Mouse (Mus musculus): ENCODE results near the gene Zg16. TPM values are rescaled to one million over a fixed set of nuclear protein-coding genes. Genes with fewer than 3 reads are reported as not detected.

The Zg16 gene
- polyA plus RNA-seq, 1 experiment from 2014 or later: not detected

DNA sequence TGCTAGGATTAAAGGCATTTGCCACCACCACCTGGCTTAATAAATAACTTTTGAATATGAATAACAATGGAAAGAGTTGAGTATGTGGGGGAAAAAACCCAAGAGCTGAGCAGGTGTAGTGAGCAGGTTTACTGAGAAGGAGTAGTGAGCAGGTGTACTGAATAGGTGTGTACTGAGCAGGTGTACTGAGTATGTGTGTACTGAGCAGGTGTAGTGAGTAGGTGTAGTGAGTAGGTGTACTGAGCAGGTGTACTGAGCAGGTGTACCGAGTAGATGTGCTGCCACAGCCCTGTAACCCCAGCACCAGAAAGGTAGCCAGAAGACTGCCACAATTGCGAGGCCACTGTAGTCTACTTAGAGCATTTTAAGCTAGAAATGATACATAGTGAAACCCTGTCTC, 2.3 kb downstream of the Zg16 start:
- no peak overlapping the region for H3K4me2 ChIP-seq (ENCODE audit: low read length)
- H3K27ac ChIP-seq (replicated peaks; ENCODE audit: low read depth, low read length): no peak overlapping the region
- no peaks in the 10 kb centered on the region for H3K27me3 ChIP-seq (ENCODE audit: control insufficient read depth, insufficient read depth, low read length)
- no peak for DNase-seq
- no peak overlapping the region for H3K9ac ChIP-seq (replicated peaks; ENCODE audit: low read length)
- WGBS: 76% methylated on average over 2 of the region's 2 CpGs
- H3K9me3 ChIP-seq (ENCODE audit: control insufficient read depth, low read length): no peaks in the 10 kb centered on the region
- no peak overlapping the region for H3K4me3 ChIP-seq (replicated peaks; ENCODE audit: low read depth, low read length)
- no peaks in the 10 kb centered on the region for H3K36me3 ChIP-seq (ENCODE audit: control insufficient read depth, insufficient read depth, low read length)
- no peak for ATAC-seq (ENCODE audit: low FRiP score, low TSS enrichment)
- 0 out of 2 replicates have a peak, but pooled peaks cover 4% of the 10 kb centered on the region for H3K4me1 ChIP-seq (ENCODE audit: control insufficient read depth, insufficient read depth, low read length)

DNA sequence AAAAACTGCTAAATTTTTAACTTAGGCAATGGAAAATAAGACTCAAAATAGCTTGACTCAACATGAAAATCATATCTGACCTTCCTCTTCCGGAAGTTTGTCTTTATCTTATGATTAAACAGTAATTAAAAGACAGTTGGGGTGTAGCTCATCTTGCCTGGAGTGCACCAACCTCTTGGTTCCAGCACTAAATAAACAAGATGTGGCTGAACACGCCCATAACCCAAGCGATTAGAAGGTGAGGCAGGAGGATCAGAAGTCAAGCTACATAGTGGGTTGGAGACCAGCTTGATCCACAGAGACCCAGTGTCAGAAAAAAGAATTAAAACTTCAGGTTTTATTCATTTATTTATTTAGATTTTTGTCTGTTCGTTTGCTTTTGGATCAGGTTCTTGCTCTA, 3.4 kb downstream of the Zg16 start:
- Histone ChIP-seq H3K36me3 (ENCODE audit: control insufficient read depth, insufficient read depth, low read length) (no peaks in the 10 kb centered on the region), H3K9ac (replicated peaks; ENCODE audit: low read length) (no peak overlapping the region), H3K4me3 (replicated peaks; ENCODE audit: low read depth, low read length) (no peak overlapping the region), H3K27me3 (ENCODE audit: control insufficient read depth, insufficient read depth, low read length) (no peaks in the 10 kb centered on the region), H3K4me1 (ENCODE audit: control insufficient read depth, insufficient read depth, low read length) (no peaks in the 10 kb centered on the region), H3K4me2 (ENCODE audit: low read length) (no peak overlapping the region), H3K9me3 (ENCODE audit: control insufficient read depth, low read length) (no peaks in the 10 kb centered on the region), H3K27ac (replicated peaks; ENCODE audit: low read depth, low read length) (no peak overlapping the region)
- DNase-seq (no peak), ATAC-seq (ENCODE audit: low FRiP score, low TSS enrichment) (no peak)
- 89% methylated on average over 4 of the region's 4 CpGs for WGBS

DNA sequence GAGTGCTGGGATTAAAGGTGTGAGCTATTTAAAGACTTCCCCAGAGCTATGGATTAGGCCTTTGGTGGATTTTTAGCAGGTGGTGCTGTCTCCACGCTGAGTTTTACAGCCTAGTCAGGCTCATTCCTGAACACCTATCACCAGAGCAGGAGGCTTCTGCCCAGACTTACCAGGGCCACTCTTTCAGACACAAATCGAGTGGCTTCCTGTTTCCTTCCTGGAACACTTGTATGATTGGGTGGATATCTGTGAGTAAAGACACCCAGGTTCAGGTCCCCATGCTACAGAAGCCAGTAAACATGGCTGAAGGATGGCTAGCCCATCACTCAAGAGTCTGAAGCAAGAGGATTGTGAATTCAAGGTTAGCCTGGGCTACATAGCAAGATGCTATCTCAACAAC, 4.1 kb downstream of the Zg16 start:
- Histone ChIP-seq H3K9me3 (ENCODE audit: control insufficient read depth, low read length) (no peaks in the 10 kb centered on the region), H3K27me3 (ENCODE audit: control insufficient read depth, insufficient read depth, low read length) (no peaks in the 10 kb centered on the region), H3K4me1 (ENCODE audit: control insufficient read depth, insufficient read depth, low read length) (no peaks in the 10 kb centered on the region), H3K9ac (replicated peaks; ENCODE audit: low read length) (no peak overlapping the region), H3K4me2 (ENCODE audit: low read length) (no peak overlapping the region), H3K36me3 (ENCODE audit: control insufficient read depth, insufficient read depth, low read length) (no peaks in the 10 kb centered on the region), H3K4me3 (replicated peaks; ENCODE audit: low read depth, low read length) (no peak overlapping the region), H3K27ac (replicated peaks; ENCODE audit: low read depth, low read length) (no peak overlapping the region)
- ATAC-seq (ENCODE audit: low FRiP score, low TSS enrichment): no peak
- no peak for DNase-seq
- WGBS: 55% methylated on average over 2 of the region's 2 CpGs

DNA sequence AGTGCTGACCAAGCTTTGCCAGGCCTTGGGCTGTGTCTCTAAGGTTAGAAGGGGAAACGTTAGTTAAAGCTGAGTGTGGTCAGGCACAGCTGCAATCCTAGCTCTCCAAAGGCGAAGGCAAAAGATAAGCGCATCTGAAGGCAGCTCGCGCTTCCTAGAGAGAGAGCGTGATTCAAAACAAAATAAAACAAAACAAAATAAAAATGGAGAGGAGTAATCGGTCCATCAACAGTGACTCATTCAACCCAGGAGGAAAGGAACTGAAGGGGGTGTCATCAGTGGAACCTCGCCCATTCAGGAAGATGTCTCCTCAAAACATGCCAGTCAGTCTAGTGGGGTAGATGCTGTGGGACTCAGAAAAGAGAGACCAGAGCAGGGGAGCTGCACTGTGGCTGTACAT, 4.9 kb downstream of the Zg16 start:
- ATAC-seq (ENCODE audit: low FRiP score, low TSS enrichment): no peak
- Histone ChIP-seq H3K27ac (replicated peaks; ENCODE audit: low read depth, low read length) (no peak overlapping the region), H3K27me3 (ENCODE audit: control insufficient read depth, insufficient read depth, low read length) (no peaks in the 10 kb centered on the region), H3K4me3 (replicated peaks; ENCODE audit: low read depth, low read length) (no peak overlapping the region), H3K9ac (replicated peaks; ENCODE audit: low read length) (no peak overlapping the region), H3K4me2 (ENCODE audit: low read length) (no peak overlapping the region), H3K4me1 (ENCODE audit: control insufficient read depth, insufficient read depth, low read length) (no peaks in the 10 kb centered on the region), H3K36me3 (ENCODE audit: control insufficient read depth, insufficient read depth, low read length) (no peaks in the 10 kb centered on the region), H3K9me3 (ENCODE audit: control insufficient read depth, low read length) (no peaks in the 10 kb centered on the region)
- DNase-seq: no peak
- WGBS: 86% methylated on average over 8 of the region's 8 CpGs

DNA sequence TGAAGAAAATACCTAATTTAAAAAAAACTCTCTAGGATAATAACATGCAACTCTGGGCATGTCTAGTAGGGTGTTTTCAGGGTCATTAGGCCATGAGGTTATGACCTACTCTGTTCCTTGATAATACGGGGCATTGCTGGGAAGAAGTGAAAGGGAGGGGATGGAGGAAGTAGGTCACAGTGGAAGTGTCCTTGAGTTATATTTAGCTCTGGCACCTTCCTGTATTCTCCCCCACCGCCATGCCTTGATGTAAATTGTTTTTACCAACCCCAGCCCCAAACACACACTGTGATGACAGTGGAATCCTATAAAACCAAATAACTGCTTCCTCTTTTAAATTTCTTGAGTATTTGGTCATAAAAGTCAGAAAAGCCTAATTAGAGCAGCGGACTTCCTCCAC, 7.1 kb downstream of the Zg16 start:
- Histone ChIP-seq H3K9ac (replicated peaks; ENCODE audit: low read length) (no peak overlapping the region), H3K27ac (replicated peaks; ENCODE audit: low read depth, low read length) (no peak overlapping the region), H3K4me3 (replicated peaks; ENCODE audit: low read depth, low read length) (no peak overlapping the region), H3K36me3 (ENCODE audit: control insufficient read depth, insufficient read depth, low read length) (no peaks in the 10 kb centered on the region), H3K4me2 (ENCODE audit: low read length) (no peak overlapping the region), H3K4me1 (ENCODE audit: control insufficient read depth, insufficient read depth, low read length) (no peaks in the 10 kb centered on the region), H3K27me3 (ENCODE audit: control insufficient read depth, insufficient read depth, low read length) (no peaks in the 10 kb centered on the region), H3K9me3 (ENCODE audit: control insufficient read depth, low read length) (no peaks in the 10 kb centered on the region)
- DNase-seq (no peak), ATAC-seq (ENCODE audit: low FRiP score, low TSS enrichment) (no peak)
- WGBS: 72% methylated on average over 3 of the region's 3 CpGs

DNA sequence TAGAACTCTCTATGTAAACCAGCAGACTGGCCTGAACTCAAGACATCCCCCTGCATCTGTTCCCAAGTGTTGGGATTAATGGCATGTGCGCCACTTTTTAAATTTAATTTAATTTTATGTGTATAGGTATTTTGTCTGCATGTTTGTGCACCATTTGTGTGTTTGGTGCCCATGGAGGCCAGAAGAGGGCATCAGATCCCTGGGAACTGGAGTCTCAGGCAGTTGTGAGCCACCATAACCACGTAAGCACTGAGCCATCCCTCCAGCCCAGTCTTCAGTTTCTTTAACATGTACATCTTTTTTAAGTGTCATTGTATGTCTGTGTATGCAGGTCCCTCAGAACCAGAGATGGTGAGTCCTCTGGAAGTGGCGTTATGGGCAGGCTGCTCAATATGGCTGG, 9.4 kb downstream of the Zg16 start:
- no peaks in the 10 kb centered on the region for H3K9me3 ChIP-seq (ENCODE audit: control insufficient read depth, low read length)
- no peak overlapping the region for H3K27ac ChIP-seq (replicated peaks; ENCODE audit: low read depth, low read length)
- H3K4me1 ChIP-seq (ENCODE audit: control insufficient read depth, insufficient read depth, low read length): no peaks in the 10 kb centered on the region
- no peak overlapping the region for H3K9ac ChIP-seq (replicated peaks; ENCODE audit: low read length)
- no peaks in the 10 kb centered on the region for H3K36me3 ChIP-seq (ENCODE audit: control insufficient read depth, insufficient read depth, low read length)
- 89% methylated on average over 3 of the region's 3 CpGs for WGBS
- no peaks in the 10 kb centered on the region for H3K27me3 ChIP-seq (ENCODE audit: control insufficient read depth, insufficient read depth, low read length)
- H3K4me3 ChIP-seq (replicated peaks; ENCODE audit: low read depth, low read length): no peak overlapping the region
- no peak for ATAC-seq (ENCODE audit: low FRiP score, low TSS enrichment)
- no peak overlapping the region for H3K4me2 ChIP-seq (ENCODE audit: low read length)
- no peak for DNase-seq

DNA sequence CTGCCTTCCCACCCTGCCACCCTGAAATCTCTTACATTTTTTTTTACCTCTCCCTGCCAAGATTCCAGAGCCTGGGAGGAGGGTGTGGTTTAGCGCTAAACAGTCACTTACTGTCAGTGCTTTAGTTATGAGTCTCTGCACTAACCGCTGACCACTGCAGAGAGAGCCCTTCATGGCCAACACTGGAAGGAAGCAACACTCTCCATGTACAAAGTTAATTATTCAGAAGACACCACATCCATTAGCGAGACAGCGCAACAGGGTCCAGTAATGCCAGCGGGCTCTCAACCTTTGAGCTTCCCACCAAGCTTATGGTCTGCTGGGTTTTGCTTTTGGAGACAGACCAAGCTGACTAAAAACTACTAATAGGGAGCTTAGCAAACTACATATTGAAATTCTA, 10.9 kb downstream of the Zg16 start:
- Histone ChIP-seq H3K27me3 (ENCODE audit: control insufficient read depth, insufficient read depth, low read length) (no peaks in the 10 kb centered on the region), H3K36me3 (ENCODE audit: control insufficient read depth, insufficient read depth, low read length) (no peaks in the 10 kb centered on the region), H3K4me1 (ENCODE audit: control insufficient read depth, insufficient read depth, low read length) (no peaks in the 10 kb centered on the region), H3K4me2 (ENCODE audit: low read length) (no peak overlapping the region), H3K27ac (replicated peaks; ENCODE audit: low read depth, low read length) (no peak overlapping the region), H3K4me3 (replicated peaks; ENCODE audit: low read depth, low read length) (no peak overlapping the region), H3K9me3 (ENCODE audit: control insufficient read depth, low read length) (no peaks in the 10 kb centered on the region), H3K9ac (replicated peaks; ENCODE audit: low read length) (no peak overlapping the region)
- 92% methylated on average over 5 of the region's 5 CpGs for whole genome bisulfite sequencing
- no peak for ATAC-seq (ENCODE audit: low FRiP score, low TSS enrichment)
- DNase-seq: no peak

DNA sequence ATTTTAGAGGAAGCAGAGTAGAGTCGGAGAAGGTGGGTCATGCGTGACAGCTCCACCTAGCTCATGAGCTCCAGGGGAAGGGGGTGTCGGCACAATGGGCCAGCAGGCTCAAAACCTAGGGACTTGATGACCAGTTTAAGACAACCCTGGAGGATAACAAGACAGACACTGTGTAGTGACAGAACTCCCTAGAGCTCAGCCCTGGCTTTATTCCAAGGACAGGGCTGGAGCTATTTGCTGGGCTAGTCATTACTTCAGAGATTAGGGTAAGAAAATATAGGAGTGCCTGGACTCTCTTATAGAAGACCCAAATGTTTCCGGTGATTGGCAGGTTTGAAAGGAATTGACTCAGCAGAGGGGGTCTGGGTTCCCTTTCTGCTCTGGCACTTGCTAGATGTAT, 13.9 kb downstream of the Zg16 start:
- Histone ChIP-seq H3K27me3 (ENCODE audit: control insufficient read depth, insufficient read depth, low read length) (no peaks in the 10 kb centered on the region), H3K27ac (replicated peaks; ENCODE audit: low read depth, low read length) (no peak overlapping the region), H3K4me1 (ENCODE audit: control insufficient read depth, insufficient read depth, low read length) (no peaks in the 10 kb centered on the region), H3K9ac (replicated peaks; ENCODE audit: low read length) (no peak overlapping the region), H3K4me3 (replicated peaks; ENCODE audit: low read depth, low read length) (no peak overlapping the region), H3K4me2 (ENCODE audit: low read length) (no peak overlapping the region), H3K36me3 (ENCODE audit: control insufficient read depth, insufficient read depth, low read length) (no peaks in the 10 kb centered on the region), H3K9me3 (ENCODE audit: control insufficient read depth, low read length) (no peaks in the 10 kb centered on the region)
- WGBS: 84% methylated on average over 4 of the region's 4 CpGs
- DNase-seq (no peak), ATAC-seq (ENCODE audit: low FRiP score, low TSS enrichment) (no peak)

DNA sequence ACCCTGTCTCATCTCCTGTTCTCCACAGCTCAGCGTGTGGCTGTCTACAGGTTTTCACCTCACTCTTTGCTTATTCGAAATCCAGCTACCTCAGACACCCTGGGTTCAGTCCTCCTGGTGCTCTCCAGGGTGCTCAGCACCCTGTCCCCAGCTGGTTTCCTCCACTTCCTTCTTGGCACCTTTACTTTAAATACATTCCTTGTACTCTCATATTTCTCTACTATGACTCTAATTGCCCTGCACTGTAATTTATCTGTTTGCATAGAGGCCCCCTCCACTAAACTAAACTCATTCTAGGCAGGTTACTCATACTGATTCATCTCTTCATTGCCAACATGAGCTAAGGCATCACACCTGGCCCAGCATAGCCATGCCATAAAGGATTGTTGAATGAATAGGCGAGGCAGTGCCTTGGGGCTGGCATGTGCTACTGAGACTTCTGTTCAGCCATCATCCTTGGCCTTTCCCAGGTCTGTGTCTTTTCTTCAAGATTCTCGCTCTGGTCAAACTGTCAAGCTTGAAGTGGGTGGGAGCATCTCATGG, 16.2 kb downstream of the Zg16 start:
- H3K9ac ChIP-seq (replicated peaks; ENCODE audit: low read length): no peak overlapping the region
- WGBS: 71% methylated on average over 4 of the region's 4 CpGs
- H3K4me2 ChIP-seq (ENCODE audit: low read length): no peak overlapping the region
- DNase-seq (no peak), ATAC-seq (ENCODE audit: low FRiP score, low TSS enrichment) (no peak)
- no peak overlapping the region for H3K4me3 ChIP-seq (replicated peaks; ENCODE audit: low read depth, low read length)
- no peaks in the 10 kb centered on the region for H3K4me1 ChIP-seq (ENCODE audit: control insufficient read depth, insufficient read depth, low read length)
- no peaks in the 10 kb centered on the region for H3K36me3 ChIP-seq (ENCODE audit: control insufficient read depth, insufficient read depth, low read length)
- H3K27ac ChIP-seq (replicated peaks; ENCODE audit: low read depth, low read length): no peak overlapping the region
- H3K27me3 ChIP-seq (ENCODE audit: control insufficient read depth, insufficient read depth, low read length): no peaks in the 10 kb centered on the region
- no peaks in the 10 kb centered on the region for H3K9me3 ChIP-seq (ENCODE audit: control insufficient read depth, low read length)

Measured in midbrain, embryonic 14.5 days (tissue).